Mouse (Mus musculus) testis, adult 2 months (tissue): ENCODE data around the gene Paqr5.

ENCODE experiments used
- CTCF ChIP-seq: fragments of 200-500 bp; IDR thresholded peaks from 2 replicates; pipeline ENCODE4 v1.5.1; 2012; ENCODE audit warnings: low read depth, mild to moderate bottlenecking, inconsistent platforms, low read length, moderate library complexity; ENCODE audit not compliant: control insufficient read depth, insufficient read depth, insufficient replicate concordance
- POLR2A ChIP-seq: fragments of 200-500 bp; IDR thresholded peaks from 2 replicates; pipeline ENCODE4 v1.6.1; 2012; ENCODE audit warnings: low read depth, mild to moderate bottlenecking, inconsistent platforms, low read length, moderate library complexity; ENCODE audit not compliant: control insufficient read depth

GRCm38 (mm10) chr9:61985183-61985863, 41.3 kb downstream of the Paqr5 start:
- peak; percentile 47; the same call in 1 of the 2 replicates for TF ChIP-seq CTCF
- TF ChIP-seq POLR2A = no peak
